Mouse (Mus musculus) forebrain, embryonic 11.5 days (tissue): ENCODE results near the gene Grik5. TPM values are rescaled to one million over a fixed set of nuclear protein-coding genes. Genes with fewer than 3 reads are reported as not detected.

Experiments used
- ATAC-seq: fragments of 200-750 bp; cut with Nextera tagmentation; replicated peaks from 2 replicates; pipeline ENCODE4 v1.8.0; 2017; ENCODE audit warnings: moderate TSS enrichment; ENCODE audit not compliant: low FRiP score
- DNase-seq: peaks from one replicate; pipeline ENCODE4 v3.0.0-alpha.2; 2017; ENCODE audit warnings: low spot score
- H3K27ac ChIP-seq: fragments of 300-500 bp; sonication (generic); 2 replicates; pipeline ENCODE4 v1.5.1; 2014; ENCODE audit warnings: low read depth, low read length
- H3K27me3 ChIP-seq: fragments of 300-500 bp; sonication (generic); 2 replicates; pipeline ENCODE4 v1.6.1; 2014; ENCODE audit warnings: mild to moderate bottlenecking, low read length, mixed read lengths; ENCODE audit not compliant: control insufficient read depth, insufficient read depth
- H3K36me3 ChIP-seq: fragments of 300-500 bp; sonication (generic); 2 replicates; pipeline ENCODE4 v1.6.1; 2014; ENCODE audit warnings: mild to moderate bottlenecking, low read length, moderate library complexity, mixed read lengths; ENCODE audit not compliant: control insufficient read depth, insufficient read depth
- H3K4me1 ChIP-seq: fragments of 300-500 bp; sonication (generic); replicated peaks from 2 replicates; pipeline ENCODE4 v1.6.1; 2014; ENCODE audit warnings: low read length, mixed read lengths; ENCODE audit not compliant: control insufficient read depth, insufficient read depth
- H3K4me2 ChIP-seq: fragments of 300-500 bp; sonication (generic); 2 replicates; pipeline ENCODE4 v1.6.1; 2014; ENCODE audit warnings: low read depth, mild to moderate bottlenecking, low read length, moderate library complexity, mixed read lengths; ENCODE audit not compliant: severe bottlenecking
- H3K4me3 ChIP-seq: fragments of 300-500 bp; sonication (generic); 2 replicates; pipeline ENCODE4 v1.5.1; 2014; ENCODE audit warnings: low read depth, low read length
- H3K9ac ChIP-seq: fragments of 300-500 bp; sonication (generic); 2 replicates; pipeline ENCODE4 v1.6.1; 2014; ENCODE audit warnings: low read length
- H3K9me3 ChIP-seq: fragments of 300-500 bp; sonication (generic); 2 replicates; pipeline ENCODE4 v1.6.1; 2016; ENCODE audit warnings: low read length, mixed read lengths; ENCODE audit not compliant: control insufficient read depth
- WGBS: fragments of 180-500 bp; shearing (Covaris S2); extraction: QIAGEN DNeasy Blood & Tissue Kit; methylation state at CpG from one replicate; pipeline ENCODE4 v1.1.7; 2014; 5-methylcytosine and 5-hydroxymethylcytosine counted together
- polyA plus RNA-seq: library from polyadenylated mRNA; unstranded; fragments of >200 nt; fragmentation: Nextera tagmentation; extraction: Ambion mirVana; gene quantifications from 2 replicates; pipeline ENCODE4 v1.2.1, GENCODE M21; 2014

Grik5 gene
- polyA plus RNA-seq, 1 experiment from 2014 or later: 13.6 TPM

- no peak for ATAC-seq
Observed at GRCm38 (mm10) chr7:25106790-25107502, 34.8 kb upstream of the Grik5 start.

GRCm38 (mm10) chr7:25105411-25106160 is 33.4 kb upstream of the Grik5 start:
- Histone ChIP-seq H3K27ac (no peak overlapping the region), H3K4me1 (no peaks in the 10 kb centered on the region), H3K27me3 (no peaks in the 10 kb centered on the region), H3K4me3 (no peak overlapping the region), H3K4me2 (peak overlapping the region; percentile 5; the same call in 1 of the 2 replicates), H3K9ac (no peak overlapping the region), H3K36me3 (no peaks in the 10 kb centered on the region), H3K9me3 (no peaks in the 10 kb centered on the region)
- DNase-seq (peak; percentile 91), ATAC-seq (peak; percentile 33)
- 21% methylated on average over 17 of the region's 17 CpGs for WGBS

More at GRCm38 (mm10) chr7:25106790-25107502, 34.8 kb upstream of the Grik5 start:
- Histone ChIP-seq H3K4me3 (no peak overlapping the region), H3K27me3 (no peaks in the 10 kb centered on the region), H3K36me3 (no peaks in the 10 kb centered on the region), H3K4me2 (no peak overlapping the region), H3K9me3 (no peaks in the 10 kb centered on the region), H3K27ac (no peak overlapping the region), H3K9ac (no peak overlapping the region), H3K4me1 (no peaks in the 10 kb centered on the region)
- DNase-seq: no peak
- 65% methylated on average over 16 of the region's 17 CpGs for WGBS

GRCm38 (mm10) chr7:25099581-25099980 is 27.4 kb upstream of the Grik5 start:
- Histone ChIP-seq H3K9me3 (no peaks in the 10 kb centered on the region), H3K4me3 (no peak overlapping the region), H3K27me3 (no peaks in the 10 kb centered on the region), H3K9ac (no peak overlapping the region), H3K4me1 (no peaks in the 10 kb centered on the region), H3K27ac (no peak overlapping the region), H3K36me3 (no peaks in the 10 kb centered on the region; the same call in 1 of the 2 replicates), H3K4me2 (no peak overlapping the region)
- WGBS: 53% methylated on average over 4 of the region's 4 CpGs
- no peak for ATAC-seq
- no peak for DNase-seq

- WGBS: 80% methylated on average over 3 of the region's 3 CpGs
- Histone ChIP-seq H3K4me3 (no peak overlapping the region), H3K9me3 (no peaks in the 10 kb centered on the region), H3K36me3 (no peaks in the 10 kb centered on the region; the same call in 1 of the 2 replicates), H3K27me3 (no peaks in the 10 kb centered on the region), H3K4me2 (no peak overlapping the region), H3K9ac (no peak overlapping the region), H3K27ac (no peak overlapping the region), H3K4me1 (0 out of 2 replicates have a peak, but pooled peaks cover 3% of the 10 kb centered on the region)
- DNase-seq: no peak
- no peak for ATAC-seq
Observed at GRCm38 (mm10) chr7:25098169-25098568, 26.0 kb upstream of the Grik5 start.

GRCm38 (mm10) chr7:25089875-25090274 is 17.7 kb upstream of the Grik5 start:
- Histone ChIP-seq H3K4me3 (no peak overlapping the region), H3K4me1 (peaks cover 6% of the 10 kb centered on the region; the same call in 1 of the 2 replicates), H3K4me2 (no peak overlapping the region), H3K27ac (no peak overlapping the region), H3K36me3 (no peaks in the 10 kb centered on the region; the same call in 1 of the 2 replicates), H3K9me3 (no peaks in the 10 kb centered on the region), H3K27me3 (no peaks in the 10 kb centered on the region), H3K9ac (no peak overlapping the region)
- ATAC-seq (no peak), DNase-seq (no peak)
- 31% methylated on average over 10 of the region's 10 CpGs for WGBS

- no peak overlapping the region; the same call in 1 of the 2 replicates for H3K9ac ChIP-seq
- ATAC-seq (no peak; the same call in 1 of the 2 replicates), DNase-seq (no peak)
- no peaks in the 10 kb centered on the region for H3K27me3 ChIP-seq
- peaks cover 2% of the 10 kb centered on the region; the same call in 1 of the 2 replicates for H3K36me3 ChIP-seq
- peaks cover 6% of the 10 kb centered on the region; the same call in 1 of the 2 replicates for H3K4me1 ChIP-seq
- no peak overlapping the region for H3K4me3 ChIP-seq
- no peak overlapping the region for H3K27ac ChIP-seq
- 29% methylated on average over 9 of the region's 11 CpGs for whole genome bisulfite sequencing
- H3K9me3 ChIP-seq: no peaks in the 10 kb centered on the region
- no peak overlapping the region for H3K4me2 ChIP-seq
Observed at GRCm38 (mm10) chr7:25088968-25089367, 16.8 kb upstream of the Grik5 start.

- no peak overlapping the region for H3K4me3 ChIP-seq
- 9% methylated on average over 10 of the region's 10 CpGs for WGBS
- no peaks in the 10 kb centered on the region for H3K9me3 ChIP-seq
- no peak overlapping the region for H3K27ac ChIP-seq
- ATAC-seq (peak; percentile 54), DNase-seq (no peak)
- H3K27me3 ChIP-seq: no peaks in the 10 kb centered on the region
- H3K4me1 ChIP-seq: peaks cover 5% of the 10 kb centered on the region; the same call in 1 of the 2 replicates
- H3K4me2 ChIP-seq: no peak overlapping the region
- H3K9ac ChIP-seq: no peak overlapping the region
- H3K36me3 ChIP-seq: peaks cover 5% of the 10 kb centered on the region
Observed at GRCm38 (mm10) chr7:25088531-25088930, 16.4 kb upstream of the Grik5 start.

GRCm38 (mm10) chr7:25087972-25088371 is 15.8 kb upstream of the Grik5 start:
- no peak overlapping the region for H3K9ac ChIP-seq
- DNase-seq: no peak
- H3K36me3 ChIP-seq: peaks cover 11% of the 10 kb centered on the region
- 64% methylated on average over 5 of the region's 5 CpGs for WGBS
- no peaks in the 10 kb centered on the region for H3K27me3 ChIP-seq
- no peak for ATAC-seq
- peaks cover 3% of the 10 kb centered on the region; the same call in 1 of the 2 replicates for H3K4me1 ChIP-seq
- H3K27ac ChIP-seq: no peak overlapping the region
- no peak overlapping the region for H3K4me2 ChIP-seq
- H3K9me3 ChIP-seq: no peaks in the 10 kb centered on the region
- no peak overlapping the region for H3K4me3 ChIP-seq
